Mouse (Mus musculus): ENCODE data around the gene Ank3. TPM values are rescaled to one million over a fixed set of nuclear protein-coding genes. Genes with fewer than 3 reads are reported as not detected.
A peak's percentile ranks its signal among the peaks of the same experiment; 100 is the strongest.

The Ank3 gene
- total and polyA plus RNA-seq, 2 experiments = 2.9 to 31.0 TPM

DNA sequence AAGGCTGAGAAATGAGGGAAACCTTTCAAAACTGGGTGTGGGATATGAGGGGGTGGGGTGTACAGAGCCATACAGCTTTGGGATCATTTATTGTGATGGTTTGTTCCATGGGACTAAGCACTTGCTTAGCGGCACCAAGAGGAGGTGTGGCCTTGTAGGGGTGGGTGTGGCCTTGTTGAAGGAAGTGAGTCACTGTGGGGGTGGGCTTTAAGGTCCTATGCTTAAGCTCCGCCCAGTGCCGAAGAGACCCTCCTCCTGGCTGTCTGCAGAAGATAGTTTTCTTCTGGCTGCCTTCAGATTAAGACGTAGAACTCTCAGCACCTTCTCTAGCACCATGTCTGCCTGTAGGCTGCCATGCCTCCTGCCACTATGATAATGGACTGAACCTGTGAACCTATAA lies 9.1 kb upstream of the Ank3 start:
- Histone ChIP-seq H3K9ac (ENCODE audit: low read depth, low read length) (no peak overlapping the region), H3K27ac (replicated peaks; ENCODE audit: insufficient read depth, low read depth, low read length) (no peak overlapping the region), H3K27me3 (ENCODE audit: control insufficient read depth, insufficient read depth, low read length) (no peaks in the 10 kb centered on the region), H3K4me3 (ENCODE audit: insufficient read depth, low read depth, low read length) (no peak overlapping the region), H3K79me2 (ENCODE audit: control insufficient read depth, insufficient read depth, low read length) (no peaks in the 10 kb centered on the region), H3K4me1 (ENCODE audit: control insufficient read depth, insufficient read depth, low read length) (no peaks in the 10 kb centered on the region), H3K36me3 (ENCODE audit: control insufficient read depth, insufficient read depth, low read length) (no peaks in the 10 kb centered on the region)
- TF ChIP-seq POLR2A (IDR thresholded peaks at IDR 0.05; ENCODE audit: extremely low read depth, insufficient read depth, low read length) = no peak
- no peak for TF ChIP-seq CTCF (IDR thresholded peaks at IDR 0.05; ENCODE audit: low read depth, low read length)
- 96% methylated on average over 4 of the region's 4 CpGs for WGBS
- DNase-seq (ENCODE audit: extremely low read depth, low read depth, low spot score) = no peak

GRCm38 (mm10) chr10:69398197-69398762 lies 293 bp upstream of the Ank3 start:
- peak overlapping the region; percentile 7; the same call in 1 of the 2 replicates for H3K27ac ChIP-seq (replicated peaks; ENCODE audit: insufficient read depth, low read depth, low read length)
- H3K36me3 ChIP-seq (ENCODE audit: control insufficient read depth, insufficient read depth, low read length) = no peaks in the 10 kb centered on the region
- no peaks in the 10 kb centered on the region for H3K79me2 ChIP-seq (ENCODE audit: control insufficient read depth, insufficient read depth, low read length)
- peaks cover 7% of the 10 kb centered on the region for H3K27me3 ChIP-seq (ENCODE audit: control insufficient read depth, insufficient read depth, low read length)
- TF ChIP-seq POLR2A (IDR thresholded peaks at IDR 0.05; ENCODE audit: extremely low read depth, insufficient read depth, low read length) (no peak), CTCF (IDR thresholded peaks at IDR 0.05; ENCODE audit: low read depth, low read length) (no peak)
- peak overlapping the region; percentile 67 for H3K4me3 ChIP-seq (ENCODE audit: insufficient read depth, low read depth, low read length)
- peaks cover 5% of the 10 kb centered on the region; the same call in 1 of the 2 replicates for H3K4me1 ChIP-seq (ENCODE audit: control insufficient read depth, insufficient read depth, low read length)
- H3K9ac ChIP-seq (ENCODE audit: low read depth, low read length) = peak overlapping the region; percentile 66
- no peak for DNase-seq (ENCODE audit: extremely low read depth, low read depth, low spot score)
- WGBS = 3% methylated on average over 26 of the region's 26 CpGs

DNA sequence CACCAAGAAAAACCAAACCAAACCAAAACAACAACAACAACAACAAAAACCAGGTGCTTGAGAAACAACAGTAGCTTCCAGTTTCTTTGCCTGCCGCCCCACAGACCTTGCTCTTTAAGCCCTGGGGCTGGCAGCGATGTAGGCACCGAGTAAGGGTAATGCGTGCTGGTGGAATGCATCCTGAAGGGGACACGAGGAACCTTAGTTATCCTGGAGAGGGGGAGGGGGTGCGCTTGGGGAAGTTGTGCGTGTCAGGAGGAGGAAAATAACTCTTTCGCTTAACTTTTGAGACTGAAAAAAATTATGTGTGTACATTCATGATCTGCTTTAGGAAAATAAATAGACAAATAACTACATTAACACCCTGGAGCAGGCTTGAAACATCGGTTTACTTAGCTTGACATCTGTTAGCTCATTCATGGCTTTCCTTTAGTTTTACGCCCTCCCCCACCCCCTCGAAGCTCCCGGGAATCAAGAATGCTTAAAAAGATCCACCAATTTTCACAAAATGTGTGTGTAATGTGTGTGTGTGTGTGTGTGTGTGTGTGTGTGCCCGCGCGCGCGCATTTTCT lies 1.3 kb downstream of the Ank3 start:
- 5% methylated on average over 17 of the region's 17 CpGs for WGBS
- TF ChIP-seq POLR2A (IDR thresholded peaks at IDR 0.05; ENCODE audit: extremely low read depth, insufficient read depth, low read length) = no peak
- no peak for TF ChIP-seq CTCF (IDR thresholded peaks at IDR 0.05; ENCODE audit: low read depth, low read length)
- Histone ChIP-seq H3K79me2 (ENCODE audit: control insufficient read depth, insufficient read depth, low read length) (no peaks in the 10 kb centered on the region), H3K4me1 (ENCODE audit: control insufficient read depth, insufficient read depth, low read length) (peaks cover 5% of the 10 kb centered on the region; the same call in 1 of the 2 replicates), H3K27ac (replicated peaks; ENCODE audit: insufficient read depth, low read depth, low read length) (peak overlapping the region; percentile 15; the same call in 1 of the 2 replicates), H3K9ac (ENCODE audit: low read depth, low read length) (peak overlapping the region; percentile 21; the same call in 1 of the 2 replicates), H3K4me3 (ENCODE audit: insufficient read depth, low read depth, low read length) (peak overlapping the region; percentile 67), H3K27me3 (ENCODE audit: control insufficient read depth, insufficient read depth, low read length) (peaks cover 7% of the 10 kb centered on the region), H3K36me3 (ENCODE audit: control insufficient read depth, insufficient read depth, low read length) (no peaks in the 10 kb centered on the region)
- no peak for DNase-seq (ENCODE audit: extremely low read depth, low read depth, low spot score)

DNA sequence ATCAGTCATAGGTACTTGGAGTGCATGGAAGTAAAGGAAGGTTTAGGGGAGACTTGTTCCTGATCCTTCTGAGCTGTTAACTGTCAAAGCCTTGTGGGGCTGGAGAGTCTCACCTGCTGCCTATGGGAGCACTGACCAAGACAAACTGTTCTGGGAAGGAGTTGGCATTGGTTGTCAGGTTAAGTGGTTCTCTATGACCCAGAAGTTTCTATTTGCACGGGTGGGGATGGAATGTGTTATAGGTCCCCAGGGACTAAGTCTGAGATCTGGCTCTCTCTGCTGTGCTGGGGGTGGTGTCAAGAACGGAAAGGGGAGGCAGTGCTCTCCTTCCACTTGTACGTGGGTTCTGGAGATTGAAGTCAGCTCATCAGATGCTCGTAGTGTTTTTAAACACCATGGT lies 6.9 kb downstream of the Ank3 start:
- Histone ChIP-seq H3K27ac (replicated peaks; ENCODE audit: insufficient read depth, low read depth, low read length) (no peak overlapping the region), H3K36me3 (ENCODE audit: control insufficient read depth, insufficient read depth, low read length) (no peaks in the 10 kb centered on the region), H3K27me3 (ENCODE audit: control insufficient read depth, insufficient read depth, low read length) (no peaks in the 10 kb centered on the region), H3K4me1 (ENCODE audit: control insufficient read depth, insufficient read depth, low read length) (no peaks in the 10 kb centered on the region), H3K79me2 (ENCODE audit: control insufficient read depth, insufficient read depth, low read length) (no peaks in the 10 kb centered on the region), H3K9ac (ENCODE audit: low read depth, low read length) (no peak overlapping the region), H3K4me3 (ENCODE audit: insufficient read depth, low read depth, low read length) (no peak overlapping the region)
- TF ChIP-seq POLR2A (IDR thresholded peaks at IDR 0.05; ENCODE audit: extremely low read depth, insufficient read depth, low read length) (no peak), CTCF (IDR thresholded peaks at IDR 0.05; ENCODE audit: low read depth, low read length) (no peak)
- DNase-seq (ENCODE audit: extremely low read depth, low read depth, low spot score) = no peak
- WGBS = 72% methylated on average over 4 of the region's 4 CpGs

DNA sequence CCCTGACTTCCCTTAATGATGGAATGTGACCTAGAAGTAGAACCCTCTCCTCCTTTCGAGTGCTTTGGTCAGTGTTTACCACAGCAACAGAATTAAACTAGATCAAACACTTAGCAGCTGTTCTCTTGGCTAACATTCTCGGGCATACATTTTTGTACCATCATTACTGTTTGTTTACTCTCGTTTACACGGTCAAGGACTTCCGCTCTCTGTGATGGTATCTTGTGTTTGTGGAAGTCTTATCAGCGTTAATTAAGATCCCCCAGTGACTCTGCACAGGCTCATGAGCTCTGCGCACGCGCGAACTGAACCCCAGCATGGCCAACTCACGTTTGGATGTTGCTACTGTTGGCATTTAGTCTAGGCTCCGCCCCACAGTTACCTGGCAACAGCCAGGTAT lies 16.3 kb downstream of the Ank3 start:
- H3K4me3 ChIP-seq (ENCODE audit: insufficient read depth, low read depth, low read length) = no peak overlapping the region
- H3K9ac ChIP-seq (ENCODE audit: low read depth, low read length) = no peak overlapping the region
- H3K4me1 ChIP-seq (ENCODE audit: control insufficient read depth, insufficient read depth, low read length) = no peaks in the 10 kb centered on the region
- WGBS = 16% methylated on average over 12 of the region's 12 CpGs
- DNase-seq (ENCODE audit: extremely low read depth, low read depth, low spot score) = peak; percentile 55
- H3K27me3 ChIP-seq (ENCODE audit: control insufficient read depth, insufficient read depth, low read length) = no peaks in the 10 kb centered on the region
- TF ChIP-seq CTCF (IDR thresholded peaks at IDR 0.05; ENCODE audit: low read depth, low read length) (no peak), POLR2A (IDR thresholded peaks at IDR 0.05; ENCODE audit: extremely low read depth, insufficient read depth, low read length) (no peak)
- H3K27ac ChIP-seq (replicated peaks; ENCODE audit: insufficient read depth, low read depth, low read length) = no peak overlapping the region
- no peaks in the 10 kb centered on the region for H3K36me3 ChIP-seq (ENCODE audit: control insufficient read depth, insufficient read depth, low read length)
- H3K79me2 ChIP-seq (ENCODE audit: control insufficient read depth, insufficient read depth, low read length) = no peaks in the 10 kb centered on the region

DNA sequence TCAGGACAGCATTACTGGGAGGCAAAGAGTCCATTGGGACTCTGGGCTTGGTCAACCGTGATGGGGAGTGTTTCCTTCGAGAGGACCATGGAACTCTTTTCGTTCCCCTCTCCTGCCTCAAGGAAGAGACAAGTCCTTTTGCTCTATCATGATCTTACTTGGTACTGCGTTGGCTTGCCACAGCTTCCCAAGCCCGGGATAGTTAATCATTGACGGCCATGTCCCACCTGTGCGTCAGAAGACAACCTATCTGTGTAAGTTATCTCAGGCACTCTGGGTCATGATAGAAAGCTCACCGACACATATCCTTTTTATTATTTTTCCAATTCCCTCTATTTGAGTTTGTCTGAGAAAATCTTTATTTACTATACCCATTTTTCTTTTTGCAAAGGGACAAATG lies 20.1 kb downstream of the Ank3 start:
- Histone ChIP-seq H3K27ac (replicated peaks; ENCODE audit: insufficient read depth, low read depth, low read length) (no peak overlapping the region), H3K36me3 (ENCODE audit: control insufficient read depth, insufficient read depth, low read length) (no peaks in the 10 kb centered on the region), H3K27me3 (ENCODE audit: control insufficient read depth, insufficient read depth, low read length) (no peaks in the 10 kb centered on the region), H3K79me2 (ENCODE audit: control insufficient read depth, insufficient read depth, low read length) (no peaks in the 10 kb centered on the region), H3K4me3 (ENCODE audit: insufficient read depth, low read depth, low read length) (no peak overlapping the region), H3K9ac (ENCODE audit: low read depth, low read length) (no peak overlapping the region), H3K4me1 (ENCODE audit: control insufficient read depth, insufficient read depth, low read length) (no peaks in the 10 kb centered on the region)
- TF ChIP-seq CTCF (IDR thresholded peaks at IDR 0.05; ENCODE audit: low read depth, low read length) (no peak), POLR2A (IDR thresholded peaks at IDR 0.05; ENCODE audit: extremely low read depth, insufficient read depth, low read length) (no peak)
- WGBS = 36% methylated on average over 8 of the region's 8 CpGs
- DNase-seq (ENCODE audit: extremely low read depth, low read depth, low spot score) = no peak

Data from liver, adult 2 months (tissue).